Mouse (Mus musculus) stomach, postnatal 0 days (tissue): ENCODE results near the gene Smok3b.

ENCODE experiments used
- CTCF ChIP-seq: IDR thresholded peaks from 2 replicates; pipeline ENCODE4 v1.5.1; 2016; ENCODE audit warnings: antibody characterized with exemption, low read depth, mild to moderate bottlenecking, moderate library complexity
- EP300 ChIP-seq: optimal IDR thresholded peaks from 2 replicates; pipeline ENCODE3; 2016; ENCODE audit warnings: antibody characterized with exemption

DNA sequence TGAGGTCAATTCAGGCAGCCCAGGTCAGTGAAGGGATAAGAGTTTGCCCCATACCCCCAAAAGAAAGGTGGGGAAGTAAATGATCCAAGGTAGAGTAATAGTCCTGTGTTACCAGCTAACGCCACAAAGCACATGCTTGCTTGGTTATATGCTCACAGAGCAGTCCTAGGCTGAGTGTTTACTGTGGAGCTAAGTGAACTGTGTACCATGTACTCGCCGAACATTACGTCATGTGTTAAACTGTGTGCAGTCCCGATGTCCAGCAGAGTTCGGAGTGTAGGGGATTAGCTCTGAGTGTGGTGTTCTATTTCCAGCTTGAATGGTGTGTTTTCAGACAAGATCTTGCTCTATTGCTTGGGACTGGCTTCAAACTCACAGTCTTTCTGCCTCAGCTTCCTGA is 73.2 kb downstream of the Smok3b start:
- TF ChIP-seq CTCF (no peak), EP300 (no peak)
